Mouse (Mus musculus): ENCODE data around the gene Frmpd1. TPM values are rescaled to one million over a fixed set of nuclear protein-coding genes. Genes with fewer than 3 reads are reported as not detected.

Frmpd1 gene
- polyA plus RNA-seq, 1 experiment: 3.9 TPM

DNA sequence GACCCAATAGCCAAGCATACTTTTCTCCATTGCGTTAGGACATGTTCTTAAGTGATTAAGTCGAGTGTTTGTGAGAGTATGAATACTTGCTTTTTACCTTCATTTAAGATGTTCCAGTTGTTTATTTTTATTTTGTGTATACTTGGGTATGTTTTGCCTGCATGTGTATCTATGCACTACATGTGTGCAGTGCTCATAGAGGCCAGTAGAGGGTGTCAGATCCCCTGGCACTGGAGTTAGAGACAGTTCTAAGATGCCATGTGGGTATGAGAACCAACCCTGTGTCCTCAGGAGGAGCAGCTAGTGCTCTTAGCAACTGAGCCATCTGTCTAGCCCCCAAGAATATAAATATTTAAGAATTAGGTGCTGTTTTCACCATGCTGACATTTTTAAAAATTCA lies 37.7 kb downstream of the Frmpd1 start:
- no peak overlapping the region for H3K4me3 ChIP-seq (replicated peaks; ENCODE audit: extremely low read depth, low read depth, low read length)
- 82% methylated on average over 2 of the region's 2 CpGs for WGBS
- no peak for TF ChIP-seq CTCF (IDR thresholded peaks at IDR 0.05; ENCODE audit: insufficient read depth, low read length)
- no peak for TF ChIP-seq POLR2A (IDR thresholded peaks at IDR 0.05; ENCODE audit: borderline replicate concordance, extremely low read depth, low read depth, low read length)

GRCm38 (mm10) chr4:45230263-45230662 lies 45.6 kb downstream of the Frmpd1 start:
- Histone ChIP-seq H3K4me3 (replicated peaks; ENCODE audit: extremely low read depth, low read depth, low read length) (no peak overlapping the region), H3K4me1 (ENCODE audit: control insufficient read depth, insufficient read depth, low read length) (no peaks in the 10 kb centered on the region)
- no peak for TF ChIP-seq CTCF (IDR thresholded peaks at IDR 0.05; ENCODE audit: insufficient read depth, low read length)
- TF ChIP-seq POLR2A (IDR thresholded peaks at IDR 0.05; ENCODE audit: borderline replicate concordance, extremely low read depth, low read depth, low read length): no peak
- 72% methylated on average over 5 of the region's 5 CpGs for WGBS
- no peak for DNase-seq

More for the DNA sequence above, 37.7 kb downstream of the Frmpd1 start:
- DNase-seq: no peak
- H3K4me1 ChIP-seq (ENCODE audit: control insufficient read depth, insufficient read depth, low read length): no peaks in the 10 kb centered on the region

DNA sequence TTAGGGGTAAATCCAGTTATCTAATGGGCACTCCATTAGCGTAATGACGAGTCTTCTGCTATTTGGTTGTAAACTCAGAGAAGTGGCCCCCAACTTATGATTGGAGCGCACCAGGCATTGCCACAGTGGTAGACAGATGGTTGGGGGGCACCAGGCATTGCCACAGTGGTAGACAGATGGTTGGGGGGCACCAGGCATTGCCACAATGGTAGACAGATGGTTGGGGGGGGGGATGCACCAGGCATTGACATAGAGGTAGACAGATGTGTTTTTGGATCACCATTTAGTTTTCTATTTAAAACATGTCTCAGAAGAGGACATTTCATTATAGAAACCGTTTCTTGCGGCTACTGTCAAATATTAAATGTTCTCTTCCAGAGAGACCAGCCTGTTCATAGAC lies 53.6 kb downstream of the Frmpd1 start:
- TF ChIP-seq CTCF (IDR thresholded peaks at IDR 0.05; ENCODE audit: insufficient read depth, low read length) (no peak), POLR2A (IDR thresholded peaks at IDR 0.05; ENCODE audit: borderline replicate concordance, extremely low read depth, low read depth, low read length) (no peak)
- Histone ChIP-seq H3K4me1 (ENCODE audit: control insufficient read depth, insufficient read depth, low read length) (no peaks in the 10 kb centered on the region), H3K4me3 (replicated peaks; ENCODE audit: extremely low read depth, low read depth, low read length) (no peak overlapping the region)
- 87% methylated on average over 5 of the region's 5 CpGs for WGBS
- no peak for DNase-seq

- DNase-seq: no peak
- H3K4me3 ChIP-seq (replicated peaks; ENCODE audit: extremely low read depth, low read depth, low read length): no peak overlapping the region
- TF ChIP-seq POLR2A (IDR thresholded peaks at IDR 0.05; ENCODE audit: borderline replicate concordance, extremely low read depth, low read depth, low read length) (no peak), CTCF (IDR thresholded peaks at IDR 0.05; ENCODE audit: insufficient read depth, low read length) (no peak)
- 75% methylated on average over 5 of the region's 5 CpGs for WGBS
- no peaks in the 10 kb centered on the region for H3K4me1 ChIP-seq (ENCODE audit: control insufficient read depth, insufficient read depth, low read length)
These were observed 56.7 kb downstream of the Frmpd1 start for GRCm38 (mm10) chr4:45241330-45241729.

- TF ChIP-seq CTCF (IDR thresholded peaks at IDR 0.05; ENCODE audit: insufficient read depth, low read length): no peak
- TF ChIP-seq POLR2A (IDR thresholded peaks at IDR 0.05; ENCODE audit: borderline replicate concordance, extremely low read depth, low read depth, low read length): no peak
- H3K4me1 ChIP-seq (ENCODE audit: control insufficient read depth, insufficient read depth, low read length): no peaks in the 10 kb centered on the region
- WGBS: 49% methylated on average over 7 of the region's 7 CpGs
- H3K4me3 ChIP-seq (replicated peaks; ENCODE audit: extremely low read depth, low read depth, low read length): no peak overlapping the region
- no peak for DNase-seq
These were observed 57.5 kb downstream of the Frmpd1 start for GRCm38 (mm10) chr4:45242163-45242562.

DNA sequence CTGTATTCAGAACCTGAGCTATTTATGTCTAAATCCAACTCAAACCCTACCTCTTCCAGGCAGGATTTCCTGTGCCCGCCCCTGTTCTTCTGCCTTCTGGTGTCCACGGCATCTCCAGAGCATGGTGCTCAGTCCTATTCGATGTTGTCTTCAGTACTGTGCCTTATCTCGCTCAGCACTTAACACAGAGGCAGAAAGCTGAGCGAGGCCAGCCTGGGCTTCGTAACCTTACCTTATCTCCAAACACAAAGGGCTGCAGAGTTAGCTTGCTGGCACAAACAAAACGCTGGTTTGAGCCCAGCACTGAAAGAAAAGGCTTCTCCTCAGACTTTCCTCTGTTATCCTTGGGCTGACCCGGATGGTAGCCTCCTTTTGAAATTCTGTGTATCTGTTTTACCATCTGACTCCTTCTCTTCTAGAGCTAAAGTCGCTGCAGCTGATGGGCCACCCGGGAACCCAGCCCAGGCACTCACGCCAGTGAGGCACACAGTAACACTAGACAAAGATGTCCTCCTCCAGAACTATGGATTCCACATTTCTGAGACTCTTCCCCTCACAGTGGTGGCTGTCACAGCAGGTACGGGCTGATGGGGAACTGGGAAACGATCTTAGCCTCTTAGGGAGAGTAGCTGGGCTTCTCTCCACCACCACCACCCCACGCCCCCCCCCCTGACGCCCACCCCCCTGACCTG lies 58.7 kb downstream of the Frmpd1 start:
- 39% methylated on average over 15 of the region's 15 CpGs for WGBS
- no peaks in the 10 kb centered on the region for H3K4me1 ChIP-seq (ENCODE audit: control insufficient read depth, insufficient read depth, low read length)
- DNase-seq: no peak
- H3K4me3 ChIP-seq (replicated peaks; ENCODE audit: extremely low read depth, low read depth, low read length): no peak overlapping the region
- TF ChIP-seq POLR2A (IDR thresholded peaks at IDR 0.05; ENCODE audit: borderline replicate concordance, extremely low read depth, low read depth, low read length) (no peak), CTCF (IDR thresholded peaks at IDR 0.05; ENCODE audit: insufficient read depth, low read length) (no peak)

DNA sequence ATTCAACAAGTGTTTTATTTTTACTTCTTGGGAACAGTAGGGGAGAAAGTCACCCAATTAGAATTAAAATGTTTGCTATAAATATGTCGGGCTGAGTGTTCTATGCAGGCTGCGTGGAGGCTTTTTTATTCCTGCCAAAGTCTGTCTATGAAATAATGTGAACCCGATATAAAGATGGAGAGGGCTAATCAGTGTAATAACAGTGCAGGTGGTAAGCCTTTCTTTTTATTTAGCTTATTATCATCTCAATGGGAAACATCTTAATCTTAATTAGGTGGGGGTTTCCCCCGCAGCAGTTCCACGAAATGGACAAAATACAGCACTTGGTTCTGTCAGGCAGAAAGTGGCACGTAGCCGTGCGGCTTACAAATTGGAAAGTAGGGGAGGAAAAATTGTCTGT lies 66.6 kb downstream of the Frmpd1 start:
- no peak for TF ChIP-seq CTCF (IDR thresholded peaks at IDR 0.05; ENCODE audit: insufficient read depth, low read length)
- H3K4me1 ChIP-seq (ENCODE audit: control insufficient read depth, insufficient read depth, low read length): no peaks in the 10 kb centered on the region
- DNase-seq: no peak
- H3K4me3 ChIP-seq (replicated peaks; ENCODE audit: extremely low read depth, low read depth, low read length): no peak overlapping the region
- WGBS: 90% methylated on average over 8 of the region's 8 CpGs

DNA sequence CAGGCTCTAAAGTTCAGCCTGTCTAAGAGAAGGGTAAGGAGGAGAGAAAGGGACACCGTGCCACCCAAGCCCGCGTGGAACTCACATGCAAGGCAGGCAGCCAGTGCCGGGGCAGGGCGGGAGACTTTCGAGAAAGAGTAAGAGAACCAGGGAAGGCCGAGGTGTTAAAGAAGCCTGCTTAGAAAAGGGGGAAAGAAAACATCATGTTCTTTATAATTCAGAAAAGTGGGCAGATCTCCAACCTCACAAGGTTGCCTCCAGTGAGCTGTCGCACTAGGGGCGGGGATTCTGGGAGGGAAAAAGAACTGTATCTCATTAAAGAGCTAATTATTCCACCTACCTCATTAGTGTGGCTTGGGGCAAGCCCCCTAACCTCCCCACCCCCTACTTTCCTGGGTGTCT lies 68.2 kb downstream of the Frmpd1 start:
- DNase-seq: no peak
- 53% methylated on average over 9 of the region's 9 CpGs for WGBS
- Histone ChIP-seq H3K4me1 (ENCODE audit: control insufficient read depth, insufficient read depth, low read length) (no peaks in the 10 kb centered on the region), H3K4me3 (replicated peaks; ENCODE audit: extremely low read depth, low read depth, low read length) (no peak overlapping the region)
- TF ChIP-seq POLR2A (IDR thresholded peaks at IDR 0.05; ENCODE audit: borderline replicate concordance, extremely low read depth, low read depth, low read length): no peak
- no peak for TF ChIP-seq CTCF (IDR thresholded peaks at IDR 0.05; ENCODE audit: insufficient read depth, low read length)

GRCm38 (mm10) chr4:45253839-45254601 lies 69.3 kb downstream of the Frmpd1 start:
- no peak for TF ChIP-seq POLR2A (IDR thresholded peaks at IDR 0.05; ENCODE audit: borderline replicate concordance, extremely low read depth, low read depth, low read length)
- TF ChIP-seq CTCF (IDR thresholded peaks at IDR 0.05; ENCODE audit: insufficient read depth, low read length): no peak
- DNase-seq: no peak
- WGBS: 43% methylated on average over 11 of the region's 11 CpGs
- Histone ChIP-seq H3K4me1 (ENCODE audit: control insufficient read depth, insufficient read depth, low read length) (no peaks in the 10 kb centered on the region), H3K4me3 (replicated peaks; ENCODE audit: extremely low read depth, low read depth, low read length) (no peak overlapping the region)
